Mouse (Mus musculus) thymus, adult 18-20 months (tissue): Measurements from ENCODE around the gene Ctcfl.

ENCODE experiments used
- DNase-seq, 2 experiments: peaks; one replicate each; pipeline ENCODE4 v3.0.0; 2022; ENCODE audit warnings: mixed read lengths in 2 of 2

The Ctcfl gene

GRCm38 (mm10) chr2:173119023-173119944 is at the start of gene Ctcfl:
Gene Ctcfl (minus strand): TSS chr2:173119525.
- no peak for DNase-seq

DNA sequence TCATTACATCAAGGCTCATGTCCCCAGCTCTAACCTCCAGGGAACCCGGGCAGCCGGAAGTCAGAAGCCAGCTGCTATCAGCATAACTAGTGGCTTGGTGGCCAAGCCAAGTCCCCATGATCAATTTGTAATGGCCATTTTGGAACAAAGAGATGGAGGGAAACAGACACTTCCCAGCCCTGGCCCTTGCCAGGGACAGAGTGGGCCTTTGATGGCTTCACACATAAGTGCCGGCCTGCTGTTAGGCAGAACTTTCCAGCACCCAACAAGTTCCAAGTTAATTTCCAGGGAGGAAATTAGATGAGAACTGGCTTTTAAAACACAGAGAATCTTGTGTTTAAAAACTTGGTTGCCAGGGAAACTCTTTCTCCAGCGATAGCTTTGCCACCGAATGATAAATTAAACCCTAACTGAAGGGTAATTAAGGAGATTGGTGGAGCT is 49.1 kb upstream of the Ctcfl start:
- no peak for DNase-seq

- no peak for DNase-seq
These were observed 46.0 kb upstream of the Ctcfl start for GRCm38 (mm10) chr2:173165357-173165756.

- DNase-seq = no peak
These were observed 45.6 kb upstream of the Ctcfl start for GRCm38 (mm10) chr2:173164946-173165345.

GRCm38 (mm10) chr2:173164358-173164757 is 45.0 kb upstream of the Ctcfl start:
- no peak for DNase-seq

- no peak for DNase-seq
These were observed 44.1 kb upstream of the Ctcfl start for GRCm38 (mm10) chr2:173163380-173163779.

DNA sequence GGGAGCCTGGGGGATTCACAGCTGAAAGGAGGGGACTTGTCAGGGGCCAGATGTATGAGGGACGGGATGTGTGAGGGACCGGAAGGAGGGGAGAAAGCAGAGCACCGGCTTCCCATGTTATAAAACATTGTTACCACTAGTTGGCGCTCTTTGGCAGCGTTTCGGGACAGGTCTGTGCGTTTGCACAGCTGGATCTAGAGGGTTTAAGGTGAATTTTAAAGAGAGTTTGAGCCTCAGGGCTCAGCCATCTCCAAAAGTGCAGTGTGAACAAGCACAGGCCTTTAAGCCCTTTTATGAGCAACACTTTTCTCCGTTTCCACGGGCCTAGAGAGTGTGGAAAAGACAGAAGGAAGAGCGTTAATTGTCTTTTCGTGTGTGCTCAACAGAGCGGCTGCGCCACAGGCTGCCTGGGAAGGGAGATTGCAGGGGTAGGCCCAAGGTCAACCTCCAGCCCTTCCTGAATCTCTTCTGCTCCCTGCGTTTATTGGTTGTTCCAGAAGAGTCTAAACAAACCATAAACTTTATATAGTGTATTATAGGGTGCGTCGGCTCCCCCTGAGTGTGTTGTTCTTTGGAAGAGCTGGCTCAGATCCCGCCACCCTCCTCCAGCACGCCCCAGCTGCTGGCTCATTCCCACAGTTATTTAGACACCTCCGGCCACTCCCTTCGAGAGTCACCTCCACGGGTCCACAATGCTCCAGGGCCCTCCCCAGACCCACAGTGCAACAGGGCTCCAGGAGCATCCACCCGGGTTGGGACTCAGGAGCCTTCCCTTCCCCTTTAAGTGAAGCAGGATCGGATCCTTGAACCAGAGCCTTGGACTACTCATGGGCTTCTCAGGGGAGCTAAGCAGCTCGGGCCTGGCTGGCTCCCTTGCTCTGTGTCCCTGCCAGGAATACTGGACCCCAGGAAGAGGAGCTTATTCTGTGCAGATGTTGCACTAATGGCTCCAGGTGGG is 40.3 kb upstream of the Ctcfl start:
- DNase-seq = peak in 1 of 2 experiments; percentile 43

GRCm38 (mm10) chr2:173158390-173159055 is 39.2 kb upstream of the Ctcfl start:
- DNase-seq = no peak

DNA sequence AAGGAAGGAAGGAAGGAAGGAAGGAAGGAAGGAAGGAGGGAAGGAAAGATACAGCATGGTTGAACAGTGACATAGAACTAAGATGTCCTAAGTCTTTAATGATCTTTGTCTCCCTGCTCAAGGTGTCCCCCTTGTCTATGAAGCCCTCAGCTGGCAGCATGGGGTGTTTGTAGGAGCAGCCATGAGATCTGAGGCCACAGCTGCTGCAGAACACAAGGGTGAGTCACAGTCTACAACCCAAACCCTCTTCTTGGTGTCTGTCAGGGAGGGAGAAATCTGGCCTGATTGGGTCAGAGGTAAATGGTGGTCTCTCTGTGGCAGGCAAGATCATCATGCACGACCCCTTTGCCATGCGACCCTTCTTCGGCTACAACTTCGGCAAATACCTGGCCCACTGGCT is 38.5 kb upstream of the Ctcfl start:
- no peak for DNase-seq

DNA sequence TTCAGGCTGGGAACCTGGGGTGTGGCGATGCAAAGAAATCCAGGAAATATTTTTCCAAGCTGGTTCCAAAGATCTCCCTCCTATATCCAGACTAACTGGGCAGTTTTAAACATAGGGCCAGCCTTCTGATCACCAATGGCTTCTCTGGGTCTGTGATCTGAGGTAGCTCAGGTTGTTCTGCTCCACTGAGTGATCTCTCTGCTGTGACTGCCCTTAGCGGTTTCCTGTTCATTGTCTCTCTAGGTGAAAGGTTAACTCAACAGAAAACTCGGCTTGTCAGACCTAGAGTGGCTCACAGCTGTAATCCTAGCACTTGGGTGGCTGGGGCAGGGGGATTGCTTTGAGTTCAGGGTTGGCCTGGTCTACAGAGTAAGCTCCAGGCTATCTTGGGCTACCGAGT is 38.1 kb upstream of the Ctcfl start:
- no peak for DNase-seq

- DNase-seq = no peak
These were observed 37.6 kb upstream of the Ctcfl start for GRCm38 (mm10) chr2:173156923-173157322.

GRCm38 (mm10) chr2:173155907-173156306 is 36.6 kb upstream of the Ctcfl start:
- no peak for DNase-seq

DNA sequence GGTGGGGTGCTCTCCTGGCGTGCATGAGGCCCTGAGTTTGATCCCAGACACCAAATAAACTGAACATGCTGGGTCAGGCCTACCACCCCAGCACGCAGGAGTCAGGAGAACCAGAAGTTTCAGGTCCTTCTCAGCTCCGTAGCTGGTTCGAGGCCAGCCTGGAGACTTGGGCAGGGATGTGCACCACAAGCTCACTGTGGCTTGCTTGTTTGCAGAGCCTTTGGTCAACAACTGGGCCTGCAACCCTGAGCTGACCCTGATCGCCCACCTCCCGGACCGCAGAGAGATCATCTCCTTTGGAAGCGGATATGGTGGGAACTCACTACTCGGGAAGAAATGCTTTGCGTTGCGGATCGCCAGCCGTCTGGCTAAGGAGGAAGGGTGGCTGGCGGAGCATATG is 35.6 kb upstream of the Ctcfl start:
- DNase-seq = no peak

DNA sequence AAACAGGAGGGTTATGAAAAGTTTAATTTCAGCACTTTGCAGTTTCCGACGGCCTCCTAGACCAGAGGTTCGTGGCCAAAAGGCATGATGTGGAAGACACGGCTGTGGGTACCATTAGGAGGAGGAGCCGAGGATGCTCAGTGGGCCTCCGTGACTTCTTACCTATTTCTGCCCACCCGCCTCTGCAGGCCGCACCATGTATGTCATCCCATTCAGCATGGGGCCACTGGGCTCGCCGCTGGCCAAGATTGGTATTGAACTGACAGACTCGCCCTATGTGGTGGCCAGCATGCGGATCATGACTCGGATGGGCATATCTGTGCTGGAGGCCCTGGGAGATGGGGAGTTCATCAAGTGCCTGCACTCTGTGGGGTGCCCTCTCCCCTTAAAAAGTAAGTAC is 35.2 kb upstream of the Ctcfl start:
- DNase-seq = no peak

- DNase-seq = no peak
These were observed 33.9 kb upstream of the Ctcfl start for GRCm38 (mm10) chr2:173153266-173153665.

DNA sequence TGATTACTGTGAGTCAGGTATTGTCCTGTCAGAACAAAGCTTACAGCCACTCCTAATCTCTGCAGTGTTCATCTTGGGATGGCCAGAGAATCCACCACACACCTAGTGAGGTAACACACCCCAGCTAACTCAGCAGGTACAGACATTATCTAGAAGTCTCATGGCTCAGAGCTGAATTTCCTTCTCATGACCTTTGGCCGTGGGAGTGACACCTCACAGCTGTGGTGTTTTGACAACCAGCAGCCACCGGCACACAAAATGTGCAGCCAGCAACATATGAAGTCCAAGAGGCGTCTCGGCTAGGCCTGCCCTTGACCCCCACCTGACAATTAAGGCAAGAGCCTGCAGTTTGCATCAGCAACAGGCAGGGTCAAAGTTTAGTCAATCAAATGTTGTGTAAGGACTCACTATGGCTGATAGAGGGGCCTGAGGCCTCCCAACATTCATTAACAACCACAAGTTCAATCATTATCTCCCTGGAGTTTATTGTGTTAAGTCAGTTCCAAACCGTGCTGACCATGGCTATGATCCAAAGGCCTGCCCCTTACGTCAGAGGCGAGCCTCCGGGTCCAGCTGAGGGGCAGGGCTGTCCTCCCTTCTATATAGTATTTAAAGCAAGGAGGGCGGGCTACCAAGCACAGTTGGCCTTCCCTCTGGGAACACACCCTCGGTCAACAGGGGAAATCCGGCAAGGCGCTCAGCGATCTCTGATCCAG is 33.3 kb upstream of the Ctcfl start, which contains the start of gene Pck1:
Gene Pck1, plus strand, starts transcription at position 613 of the 716 bp plus-strand sequence.
- no peak for DNase-seq

DNA sequence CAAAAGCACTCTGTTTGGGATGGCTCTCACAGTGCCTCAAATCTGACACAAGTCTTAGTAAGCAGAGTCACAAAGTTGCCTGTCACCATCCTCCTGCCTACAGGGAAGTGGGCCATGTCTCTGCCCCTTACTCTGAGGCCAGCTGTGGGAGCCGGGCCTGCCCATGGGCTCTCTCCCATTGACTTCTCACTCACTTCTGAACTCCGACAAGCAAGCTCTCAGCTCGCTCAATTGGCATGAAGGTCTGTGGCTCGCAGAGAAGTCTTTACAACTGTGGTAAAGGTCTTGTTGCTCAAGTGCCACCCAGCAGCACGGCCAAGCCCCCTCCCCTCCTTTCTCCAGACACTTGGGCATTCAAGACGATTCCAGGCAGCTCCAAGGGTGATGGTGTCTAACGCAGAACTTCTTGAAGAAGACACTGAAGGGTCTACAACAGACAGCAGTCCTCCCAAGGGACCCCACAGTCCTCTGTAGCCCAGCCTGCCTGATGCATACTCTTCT is 32.5 kb upstream of the Ctcfl start:
- DNase-seq = no peak

DNA sequence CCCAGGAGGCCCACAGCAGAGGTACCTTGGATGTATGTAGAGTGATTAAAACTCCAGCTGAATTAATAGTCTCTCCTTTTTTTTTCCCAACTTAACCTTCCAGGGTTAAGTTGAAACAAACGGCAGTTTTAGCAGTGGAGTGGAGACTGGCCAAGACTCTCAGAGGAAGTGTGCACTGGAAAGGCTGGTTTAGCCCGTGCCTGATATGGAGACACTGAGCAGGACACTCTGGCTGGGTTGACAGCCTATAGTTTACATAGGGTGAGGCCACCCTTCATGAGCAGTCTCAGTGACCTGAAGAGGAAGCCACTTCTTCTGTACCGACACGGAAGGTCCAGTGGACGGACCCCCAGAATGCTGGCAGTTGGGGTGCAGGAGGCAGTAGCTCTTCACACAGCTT is 32.0 kb upstream of the Ctcfl start:
- no peak for DNase-seq

- no peak for DNase-seq
These were observed 28.7 kb upstream of the Ctcfl start for GRCm38 (mm10) chr2:173148001-173148400.

- no peak for DNase-seq
These were observed 27.4 kb upstream of the Ctcfl start for GRCm38 (mm10) chr2:173146728-173147127.

DNA sequence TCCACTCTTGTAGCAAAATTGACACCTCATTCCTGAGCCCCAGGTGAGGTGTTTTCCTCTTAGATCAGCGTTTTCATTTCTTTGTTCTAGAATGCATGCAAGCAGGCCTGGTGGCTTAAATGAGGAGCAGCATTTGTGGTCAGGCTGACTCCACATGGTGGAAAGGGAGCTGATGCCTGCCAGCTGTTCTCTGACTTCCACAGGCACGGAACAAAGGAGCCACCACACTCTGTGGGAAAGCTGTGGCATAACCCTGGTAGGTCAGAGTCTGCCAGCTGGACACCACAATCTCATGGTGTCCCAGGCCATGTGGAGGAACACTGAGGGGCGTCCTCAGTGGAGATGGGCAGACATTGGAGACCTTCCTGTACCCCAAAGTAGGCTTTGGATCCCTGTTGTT is 26.5 kb upstream of the Ctcfl start:
- DNase-seq = no peak

DNA sequence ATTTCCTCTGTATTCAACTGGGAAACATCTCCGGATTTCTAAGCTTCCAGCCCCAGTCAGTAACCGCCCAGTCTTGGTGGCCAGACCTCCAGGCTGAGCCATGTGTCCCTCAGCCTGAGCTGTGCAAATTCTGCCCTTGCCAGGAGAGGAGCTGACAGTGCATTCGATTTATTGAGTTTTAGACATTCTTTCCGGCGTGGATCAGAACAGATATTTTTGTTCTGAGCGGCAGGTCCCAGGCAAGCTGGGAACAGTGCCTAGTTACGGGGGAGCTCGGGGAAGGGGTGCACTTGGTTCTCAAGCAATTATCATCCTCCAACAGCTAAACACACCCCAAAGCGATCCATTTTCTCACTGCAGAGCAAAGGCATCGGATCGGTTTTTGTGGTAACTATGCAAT is 24.3 kb upstream of the Ctcfl start:
- no peak for DNase-seq
